Mouse (Mus musculus) stomach, embryonic 16.5 days (tissue): ENCODE results near the gene Galm. TPM values are rescaled to one million over a fixed set of nuclear protein-coding genes. Genes with fewer than 3 reads are reported as not detected.

Experiments
- ATAC-seq: fragments of 200-750 bp; cut with Nextera tagmentation; 2 replicates; pipeline ENCODE4 v1.8.0; 2017; ENCODE audit warnings: moderate number of reproducible peaks, moderate TSS enrichment; ENCODE audit not compliant: insufficient read depth, low FRiP score
- H3K27ac ChIP-seq: fragments of 300-500 bp; sonication (generic); 2 replicates; pipeline ENCODE4 v1.5.1; 2014; ENCODE audit warnings: low read length
- H3K27me3 ChIP-seq: fragments of 300-500 bp; sonication (generic); 2 replicates; pipeline ENCODE4 v1.6.1; 2014; ENCODE audit warnings: low read length, control low read depth, mixed read lengths; ENCODE audit not compliant: control insufficient read depth, insufficient read depth
- H3K36me3 ChIP-seq: fragments of 300-500 bp; sonication (generic); 2 replicates; pipeline ENCODE4 v1.6.1; 2014; ENCODE audit warnings: low read length; ENCODE audit not compliant: control insufficient read depth, insufficient read depth
- H3K4me1 ChIP-seq: fragments of 300-500 bp; sonication (generic); 2 replicates; pipeline ENCODE4 v1.6.1; 2014; ENCODE audit warnings: low read length, control low read depth, mixed read lengths; ENCODE audit not compliant: control insufficient read depth, insufficient read depth
- H3K4me2 ChIP-seq: fragments of 300-500 bp; sonication (generic); 2 replicates; pipeline ENCODE4 v1.6.1; 2014; ENCODE audit warnings: low read depth, low read length, mixed read lengths
- H3K4me3 ChIP-seq: fragments of 300-500 bp; sonication (generic); replicated peaks from 2 replicates; pipeline ENCODE4 v1.5.1; 2014; ENCODE audit warnings: mild to moderate bottlenecking, low read length
- H3K9ac ChIP-seq: fragments of 300-500 bp; sonication (generic); 2 replicates; pipeline ENCODE4 v1.6.1; 2014; ENCODE audit warnings: low read length
- H3K9me3 ChIP-seq: fragments of 300-500 bp; sonication (generic); replicated peaks from 2 replicates; pipeline ENCODE4 v1.6.1; 2016; ENCODE audit warnings: low read length, control low read depth; ENCODE audit not compliant: control insufficient read depth
- WGBS: fragments of 180-500 bp; shearing (Covaris S2); extraction: QIAGEN DNeasy Blood & Tissue Kit; methylation state at CpG from one replicate; pipeline ENCODE4 v1.1.7; 2014; 5-methylcytosine and 5-hydroxymethylcytosine counted together
- polyA plus RNA-seq: library from polyadenylated mRNA; unstranded; fragments of >200 nt; fragmentation: Nextera tagmentation; extraction: Ambion mirVana; gene quantifications from 2 replicates; pipeline ENCODE4 v1.2.1, GENCODE M21; 2015

Gene Galm
- polyA plus RNA-seq, 1 experiment from 2014 or later: 34.3 TPM

DNA sequence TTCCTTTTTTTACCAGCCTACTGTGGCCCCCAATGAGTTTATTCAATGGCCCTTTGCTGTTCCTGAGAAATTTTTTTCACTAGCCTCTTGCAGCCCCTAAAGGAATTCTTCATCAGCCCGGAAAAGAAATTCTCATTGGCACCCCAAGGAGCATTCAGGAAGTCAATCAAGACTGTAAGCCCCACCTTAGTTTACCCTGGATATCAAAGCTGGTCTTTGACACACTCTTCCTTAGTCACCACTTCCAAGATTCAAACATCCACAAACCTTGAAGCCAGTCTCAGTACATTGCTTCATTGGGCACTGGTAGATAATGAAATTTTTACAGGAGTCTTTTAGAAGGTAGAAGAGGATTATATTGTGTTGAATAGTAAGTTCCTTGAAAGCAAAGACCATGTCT lies 5.4 kb upstream of the Galm start:
- Histone ChIP-seq H3K9me3 (no peaks in the 10 kb centered on the region), H3K27ac (no peak overlapping the region), H3K9ac (no peak overlapping the region), H3K4me3 (no peak overlapping the region), H3K27me3 (no peaks in the 10 kb centered on the region), H3K36me3 (no peaks in the 10 kb centered on the region), H3K4me1 (no peaks in the 10 kb centered on the region), H3K4me2 (no peak overlapping the region)
- WGBS: 63% methylated on average over 1 of the region's 1 CpGs
- ATAC-seq: peak; percentile 46; the same call in 1 of the 2 replicates

DNA sequence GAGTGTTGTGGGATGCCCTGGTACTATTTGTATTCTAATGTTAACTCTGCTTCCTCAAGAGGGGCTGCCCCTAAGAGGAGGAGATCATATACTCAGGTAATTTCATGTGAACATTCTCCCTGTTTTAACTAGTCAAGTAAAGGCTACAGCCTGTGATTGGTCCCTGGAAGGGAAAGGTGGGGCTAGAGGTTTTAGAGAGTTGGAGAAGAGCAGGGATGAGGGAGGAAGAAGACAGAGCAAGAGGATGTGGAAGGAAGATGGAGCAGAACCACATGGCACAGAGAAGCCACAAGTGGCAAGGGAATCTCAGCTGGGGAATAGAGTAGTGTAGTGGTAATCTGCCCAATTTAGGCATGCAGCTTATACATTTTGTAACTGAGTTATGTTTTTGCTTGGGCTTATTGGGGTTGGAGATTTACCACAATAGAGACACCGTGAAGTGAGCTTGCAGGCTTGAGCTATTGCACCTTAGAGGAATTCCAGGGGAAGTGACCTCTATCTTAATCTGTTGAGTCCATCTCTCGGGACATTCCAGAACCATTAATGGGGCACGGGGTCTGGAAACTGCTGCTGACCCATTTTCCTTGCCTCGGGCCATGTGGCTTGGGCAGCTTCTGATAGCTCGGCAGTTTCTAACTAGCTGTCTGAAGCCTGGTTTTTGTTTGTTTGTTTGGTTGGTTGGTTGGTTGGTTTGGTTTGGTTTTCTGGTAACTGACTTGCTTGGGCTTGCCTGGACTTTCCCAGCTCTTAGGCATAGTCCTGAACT lies 2.1 kb upstream of the Galm start:
- Histone ChIP-seq H3K27me3 (no peaks in the 10 kb centered on the region), H3K36me3 (no peaks in the 10 kb centered on the region), H3K9ac (no peak overlapping the region), H3K4me2 (no peak overlapping the region), H3K9me3 (no peaks in the 10 kb centered on the region), H3K4me1 (no peaks in the 10 kb centered on the region), H3K27ac (no peak overlapping the region), H3K4me3 (no peak overlapping the region)
- 80% methylated on average over 5 of the region's 5 CpGs for WGBS
- ATAC-seq: no peak

GRCm38 (mm10) chr17:80126166-80126565 lies 1.1 kb upstream of the Galm start:
- H3K36me3 ChIP-seq: no peaks in the 10 kb centered on the region
- H3K4me2 ChIP-seq: no peak overlapping the region
- no peaks in the 10 kb centered on the region for H3K4me1 ChIP-seq
- no peaks in the 10 kb centered on the region for H3K27me3 ChIP-seq
- WGBS: 88% methylated on average over 6 of the region's 6 CpGs
- H3K9me3 ChIP-seq: no peaks in the 10 kb centered on the region
- no peak for ATAC-seq
- H3K9ac ChIP-seq: no peak overlapping the region
- H3K4me3 ChIP-seq: no peak overlapping the region
- H3K27ac ChIP-seq: no peak overlapping the region

DNA sequence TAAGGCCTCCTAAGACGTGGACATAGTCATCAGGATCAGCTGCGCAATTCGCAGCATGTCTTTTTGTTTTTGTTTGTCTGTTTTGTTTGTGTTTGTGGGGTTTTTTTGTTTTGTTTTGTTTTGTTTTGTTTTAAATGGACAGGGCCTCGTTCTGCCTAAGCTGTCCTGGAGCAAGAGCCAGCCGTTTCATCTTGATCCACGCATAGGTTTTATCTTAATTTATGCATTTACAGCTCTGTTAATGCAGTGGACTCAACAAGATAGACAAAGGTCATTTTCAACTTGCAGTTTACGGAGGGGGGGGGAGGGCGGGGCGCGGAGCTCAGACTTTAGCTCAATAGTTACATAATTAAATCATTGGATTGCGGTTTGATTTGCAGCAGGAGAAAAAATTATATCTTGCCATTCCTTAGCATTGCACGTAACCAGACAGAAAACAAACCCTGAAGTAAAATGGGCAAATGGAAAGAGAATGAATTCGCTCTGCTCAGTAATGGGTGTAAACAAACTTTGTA lies 1.3 kb downstream of the Galm start:
- H3K9me3 ChIP-seq: no peaks in the 10 kb centered on the region
- no peaks in the 10 kb centered on the region for H3K36me3 ChIP-seq
- ATAC-seq: no peak
- H3K9ac ChIP-seq: peak overlapping the region; percentile 58
- WGBS: 62% methylated on average over 13 of the region's 13 CpGs
- H3K27me3 ChIP-seq: no peaks in the 10 kb centered on the region
- H3K4me1 ChIP-seq: no peaks in the 10 kb centered on the region
- peak overlapping the region; percentile 51 for H3K4me3 ChIP-seq
- peak overlapping the region; percentile 71 for H3K27ac ChIP-seq
- peak overlapping the region; percentile 49 for H3K4me2 ChIP-seq

DNA sequence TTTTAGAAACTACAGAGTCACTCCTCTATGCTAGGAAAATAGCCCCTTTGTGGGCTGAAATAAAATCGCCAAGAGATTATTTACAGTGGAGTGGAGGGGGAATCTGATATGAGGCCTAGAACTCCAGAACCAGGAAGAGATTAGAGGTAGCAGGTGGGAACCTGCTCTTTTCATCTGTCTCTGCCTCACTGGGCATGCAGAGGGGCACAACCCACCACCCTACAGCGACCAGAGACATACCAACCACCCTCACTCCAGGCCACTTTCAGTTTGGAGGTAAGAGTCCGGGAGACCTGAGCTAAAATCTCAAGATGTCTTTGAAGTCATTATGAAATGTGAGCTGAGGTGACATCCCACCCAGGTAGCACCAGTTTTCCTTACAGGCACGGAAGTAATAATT lies 2.1 kb downstream of the Galm start:
- ATAC-seq: no peak
- H3K4me3 ChIP-seq: no peak overlapping the region
- no peaks in the 10 kb centered on the region for H3K27me3 ChIP-seq
- no peaks in the 10 kb centered on the region for H3K36me3 ChIP-seq
- no peaks in the 10 kb centered on the region for H3K9me3 ChIP-seq
- no peaks in the 10 kb centered on the region for H3K4me1 ChIP-seq
- H3K4me2 ChIP-seq: 0 out of 2 replicates have a peak overlapping the region, but pooled peaks have one; percentile 49
- no peak overlapping the region for H3K9ac ChIP-seq
- H3K27ac ChIP-seq: peak overlapping the region; percentile 24; the same call in 1 of the 2 replicates
- WGBS: 63% methylated on average over 4 of the region's 4 CpGs

- H3K4me3 ChIP-seq: no peak overlapping the region
- 65% methylated on average over 9 of the region's 9 CpGs for WGBS
- H3K9me3 ChIP-seq: no peaks in the 10 kb centered on the region
- no peaks in the 10 kb centered on the region for H3K36me3 ChIP-seq
- H3K4me1 ChIP-seq: no peaks in the 10 kb centered on the region
- H3K4me2 ChIP-seq: no peak overlapping the region
- no peak for ATAC-seq
- H3K27me3 ChIP-seq: no peaks in the 10 kb centered on the region
- H3K27ac ChIP-seq: no peak overlapping the region
- no peak overlapping the region for H3K9ac ChIP-seq
Measured at GRCm38 (mm10) chr17:80130718-80131430, 3.6 kb downstream of the Galm start.

DNA sequence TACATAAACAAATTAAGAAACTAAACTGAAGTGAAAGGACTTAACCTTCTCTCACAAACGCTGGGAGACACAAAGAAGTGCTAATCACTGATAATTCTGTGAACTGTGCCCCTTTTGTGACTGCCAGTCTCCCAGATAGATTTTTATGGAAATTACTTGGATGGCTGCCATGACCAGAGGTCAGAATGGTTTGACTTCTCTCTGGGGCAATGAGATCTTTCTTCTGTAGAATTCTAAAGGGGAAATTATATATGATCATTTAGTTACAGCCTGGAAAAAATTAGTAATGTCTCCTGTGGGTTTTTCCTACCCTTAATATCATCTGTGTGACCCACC lies 4.1 kb downstream of the Galm start:
- Histone ChIP-seq H3K4me2 (no peak overlapping the region), H3K9ac (no peak overlapping the region), H3K4me1 (no peaks in the 10 kb centered on the region), H3K36me3 (no peaks in the 10 kb centered on the region), H3K27me3 (no peaks in the 10 kb centered on the region), H3K4me3 (no peak overlapping the region), H3K27ac (no peak overlapping the region), H3K9me3 (no peaks in the 10 kb centered on the region)
- ATAC-seq: no peak
- WGBS: 58% methylated on average over 1 of the region's 1 CpGs

- Histone ChIP-seq H3K27ac (no peak overlapping the region), H3K9ac (no peak overlapping the region), H3K4me1 (no peaks in the 10 kb centered on the region), H3K27me3 (no peaks in the 10 kb centered on the region), H3K36me3 (no peaks in the 10 kb centered on the region), H3K9me3 (no peaks in the 10 kb centered on the region), H3K4me3 (no peak overlapping the region), H3K4me2 (no peak overlapping the region)
- WGBS: 53% methylated on average over 7 of the region's 7 CpGs
- ATAC-seq: no peak
Measured at GRCm38 (mm10) chr17:80131838-80132237, 4.6 kb downstream of the Galm start.

- H3K36me3 ChIP-seq: no peaks in the 10 kb centered on the region
- no peak overlapping the region for H3K27ac ChIP-seq
- H3K27me3 ChIP-seq: no peaks in the 10 kb centered on the region
- H3K9me3 ChIP-seq: no peaks in the 10 kb centered on the region
- no peak for ATAC-seq
- WGBS: 67% methylated on average over 4 of the region's 4 CpGs
- H3K4me1 ChIP-seq: no peaks in the 10 kb centered on the region
- H3K4me3 ChIP-seq: no peak overlapping the region
- H3K4me2 ChIP-seq: no peak overlapping the region
- H3K9ac ChIP-seq: no peak overlapping the region
Measured at GRCm38 (mm10) chr17:80132502-80132901, 5.2 kb downstream of the Galm start.
